In genomic region chr17:26143386-26143785, GRCm38 (mm10) we compare ENCODE assay signal across 25 mouse cellular contexts. TPM values are rescaled to one million over a fixed set of nuclear protein-coding genes. Genes with fewer than 3 reads are reported as not detected.
"Had no signal": no experiment of that assay in that cellular context is flagged by ENCODE, and none has a peak within 500 bp of the region (broad histone marks: within the 10 kb centered on the region; RNA-seq: fewer than 3 reads in every experiment).

No protein-coding gene starts in this region.

- H3K27ac ChIP-seq: embryonic facial prominence, embryonic 10.5 days; embryonic facial prominence, embryonic 12.5 days; embryonic facial prominence, embryonic 13.5 days; embryonic facial prominence, embryonic 15.5 days; forebrain, embryonic 10.5 days; forebrain, embryonic 12.5 days; forebrain, embryonic 13.5 days; forebrain, embryonic 15.5 days; gastrocnemius, adult 2 months had no signal

- H3K4me3 ChIP-seq: embryonic facial prominence, embryonic 10.5 days; embryonic facial prominence, embryonic 12.5 days; embryonic facial prominence, embryonic 13.5 days; embryonic facial prominence, embryonic 15.5 days; erythroblast, embryonic 14.5 days; forebrain, embryonic 10.5 days; forebrain, embryonic 12.5 days; forebrain, embryonic 13.5 days; forebrain, embryonic 15.5 days; gastrocnemius, adult 2 months had no signal

- DNase-seq: cerebellum, adult 2 months; cerebellum, adult 8-10 months; cerebellum, adult 9-10 months; cerebellum, adult 9-11 months; cerebellum, postnatal 10 days; cerebellum, postnatal 14 days; cerebellum, postnatal 25 days; cerebellum, postnatal 36 days; embryo, embryonic 11 days; forebrain, postnatal 0 days; gastrocnemius, adult 2 months; gastrocnemius, postnatal 10 days; gastrocnemius, postnatal 14 days; gastrocnemius, postnatal 25 days; gastrocnemius, postnatal 36 days; heart, adult 18-20 months had no signal

- H3K9ac ChIP-seq: embryonic facial prominence, embryonic 12.5 days; embryonic facial prominence, embryonic 13.5 days; embryonic facial prominence, embryonic 15.5 days; forebrain, embryonic 12.5 days; forebrain, embryonic 13.5 days; forebrain, embryonic 15.5 days; forebrain, postnatal 0 days had no signal

- H3K27me3 ChIP-seq: embryonic facial prominence, embryonic 12.5 days; embryonic facial prominence, embryonic 13.5 days; embryonic facial prominence, embryonic 15.5 days; forebrain, embryonic 12.5 days; forebrain, embryonic 13.5 days; forebrain, embryonic 15.5 days had no signal

- H3K9me3 ChIP-seq: embryonic facial prominence, embryonic 10.5 days; embryonic facial prominence, embryonic 12.5 days; embryonic facial prominence, embryonic 13.5 days; embryonic facial prominence, embryonic 15.5 days; forebrain, embryonic 10.5 days; forebrain, embryonic 12.5 days; forebrain, embryonic 13.5 days; forebrain, embryonic 15.5 days had no signal

RNA-seq across cellular contexts. Expression of gene Decr2, which starts 53.2 kb away (rescaled TPM):
- polyA plus RNA-seq: erythroblast, embryonic 14.5 days had no signal
